Mouse (Mus musculus): ENCODE results near the gene Pole. TPM values are rescaled to one million over a fixed set of nuclear protein-coding genes. Genes with fewer than 3 reads are reported as not detected.

Gene Pole
- polyA plus RNA-seq, 1 experiment from 2014 or later, result 6.1 TPM

- Histone ChIP-seq H3K36me3 (no peaks in the 10 kb centered on the region), H3K9me3 (replicated peaks) (no peaks in the 10 kb centered on the region), H3K4me3 (replicated peaks) (peak overlapping the region; percentile 88), H3K4me2 (peak overlapping the region; percentile 97), H3K9ac (replicated peaks) (no peak overlapping the region), H3K27me3 (replicated peaks) (no peaks in the 10 kb centered on the region), H3K4me1 (peaks cover 17% of the 10 kb centered on the region), H3K27ac (replicated peaks) (no peak overlapping the region)
- 9% methylated on average over 15 of the region's 15 CpGs for WGBS
- no peak for ATAC-seq (ENCODE audit: low FRiP score)
Observed at GRCm38 (mm10) chr5:110285156-110285555, 950 bp upstream of the Pole start.

GRCm38 (mm10) chr5:110286446-110287083 is 459 bp downstream of the Pole start:
- H3K4me2 ChIP-seq, result peak overlapping the region; percentile 97
- peak overlapping the region; percentile 88 for H3K4me3 ChIP-seq (replicated peaks)
- ATAC-seq (ENCODE audit: low FRiP score), result peak; percentile 56; the same call in 1 of the 2 replicates
- WGBS, result 2% methylated on average over 31 of the region's 31 CpGs
- H3K36me3 ChIP-seq, result peaks cover 9% of the 10 kb centered on the region; the same call in 1 of the 2 replicates
- peak overlapping the region; percentile 81 for H3K9ac ChIP-seq (replicated peaks)
- H3K27me3 ChIP-seq (replicated peaks), result no peaks in the 10 kb centered on the region
- no peaks in the 10 kb centered on the region for H3K9me3 ChIP-seq (replicated peaks)
- peaks cover 17% of the 10 kb centered on the region for H3K4me1 ChIP-seq
- H3K27ac ChIP-seq (replicated peaks), result peak overlapping the region; percentile 60

- no peak for ATAC-seq (ENCODE audit: low FRiP score)
- Histone ChIP-seq H3K36me3 (peaks cover 11% of the 10 kb centered on the region; the same call in 1 of the 2 replicates), H3K9ac (replicated peaks) (no peak overlapping the region), H3K27ac (replicated peaks) (no peak overlapping the region), H3K27me3 (replicated peaks) (no peaks in the 10 kb centered on the region), H3K4me1 (peaks cover 17% of the 10 kb centered on the region), H3K4me3 (replicated peaks) (peak overlapping the region; percentile 88; the same call in 1 of the 2 replicates), H3K9me3 (replicated peaks) (no peaks in the 10 kb centered on the region), H3K4me2 (peak overlapping the region; percentile 97)
- WGBS, result 73% methylated on average over 2 of the region's 2 CpGs
Observed at GRCm38 (mm10) chr5:110287084-110287475, 974 bp downstream of the Pole start.

- H3K27me3 ChIP-seq (replicated peaks), result no peaks in the 10 kb centered on the region
- no peaks in the 10 kb centered on the region for H3K9me3 ChIP-seq (replicated peaks)
- H3K4me1 ChIP-seq, result peaks cover 5% of the 10 kb centered on the region
- no peak overlapping the region for H3K27ac ChIP-seq (replicated peaks)
- ATAC-seq (ENCODE audit: low FRiP score), result no peak
- peaks cover 21% of the 10 kb centered on the region; the same call in 1 of the 2 replicates for H3K36me3 ChIP-seq
- no peak overlapping the region for H3K9ac ChIP-seq (replicated peaks)
- H3K4me2 ChIP-seq, result no peak overlapping the region
- WGBS, result 97% methylated on average over 1 of the region's 1 CpGs
- no peak overlapping the region for H3K4me3 ChIP-seq (replicated peaks)
Observed at GRCm38 (mm10) chr5:110291649-110292048, 5.5 kb downstream of the Pole start.

GRCm38 (mm10) chr5:110296637-110297036 is 10.5 kb downstream of the Pole start:
- 90% methylated on average over 1 of the region's 1 CpGs for WGBS
- Histone ChIP-seq H3K9ac (replicated peaks) (no peak overlapping the region), H3K4me2 (no peak overlapping the region), H3K4me3 (replicated peaks) (no peak overlapping the region), H3K9me3 (replicated peaks) (no peaks in the 10 kb centered on the region), H3K27ac (replicated peaks) (no peak overlapping the region), H3K4me1 (no peaks in the 10 kb centered on the region), H3K36me3 (peaks cover 20% of the 10 kb centered on the region; the same call in 1 of the 2 replicates), H3K27me3 (replicated peaks) (no peaks in the 10 kb centered on the region)
- no peak for ATAC-seq (ENCODE audit: low FRiP score)

- 93% methylated on average over 2 of the region's 2 CpGs for WGBS
- Histone ChIP-seq H3K36me3 (peaks cover 24% of the 10 kb centered on the region), H3K4me2 (no peak overlapping the region), H3K4me3 (replicated peaks) (no peak overlapping the region), H3K4me1 (no peaks in the 10 kb centered on the region), H3K27me3 (replicated peaks) (no peaks in the 10 kb centered on the region), H3K27ac (replicated peaks) (no peak overlapping the region), H3K9ac (replicated peaks) (no peak overlapping the region), H3K9me3 (replicated peaks) (no peaks in the 10 kb centered on the region)
- no peak for ATAC-seq (ENCODE audit: low FRiP score)
Observed at GRCm38 (mm10) chr5:110300591-110300990, 14.5 kb downstream of the Pole start.

GRCm38 (mm10) chr5:110308861-110309260 is 22.8 kb downstream of the Pole start:
- Histone ChIP-seq H3K9ac (replicated peaks) (no peak overlapping the region), H3K36me3 (peaks cover 17% of the 10 kb centered on the region), H3K9me3 (replicated peaks) (no peaks in the 10 kb centered on the region), H3K4me3 (replicated peaks) (no peak overlapping the region), H3K27me3 (replicated peaks) (no peaks in the 10 kb centered on the region), H3K4me2 (no peak overlapping the region), H3K27ac (replicated peaks) (no peak overlapping the region), H3K4me1 (no peaks in the 10 kb centered on the region)
- WGBS, result 94% methylated on average over 7 of the region's 7 CpGs
- ATAC-seq (ENCODE audit: low FRiP score), result no peak

- ATAC-seq (ENCODE audit: low FRiP score), result no peak
- WGBS, result 93% methylated on average over 3 of the region's 3 CpGs
- H3K36me3 ChIP-seq, result peaks cover 6% of the 10 kb centered on the region
Observed at GRCm38 (mm10) chr5:110313127-110313526, 27.0 kb downstream of the Pole start.

GRCm38 (mm10) chr5:110330508-110330907 is 44.4 kb downstream of the Pole start:
- no peak overlapping the region for H3K9ac ChIP-seq (replicated peaks)
- 87% methylated on average over 3 of the region's 3 CpGs for WGBS
- H3K4me3 ChIP-seq (replicated peaks), result no peak overlapping the region
- no peak overlapping the region for H3K27ac ChIP-seq (replicated peaks)
- peaks cover 27% of the 10 kb centered on the region for H3K36me3 ChIP-seq
- no peak for ATAC-seq (ENCODE audit: low FRiP score)
- no peaks in the 10 kb centered on the region for H3K4me1 ChIP-seq
- no peaks in the 10 kb centered on the region for H3K27me3 ChIP-seq (replicated peaks)
- H3K4me2 ChIP-seq, result no peak overlapping the region
- no peaks in the 10 kb centered on the region for H3K9me3 ChIP-seq (replicated peaks)

More at GRCm38 (mm10) chr5:110313127-110313526, 27.0 kb downstream of the Pole start:
- Histone ChIP-seq H3K27ac (replicated peaks) (no peak overlapping the region), H3K4me1 (no peaks in the 10 kb centered on the region), H3K9ac (replicated peaks) (no peak overlapping the region), H3K4me3 (replicated peaks) (no peak overlapping the region), H3K27me3 (replicated peaks) (no peaks in the 10 kb centered on the region), H3K4me2 (no peak overlapping the region), H3K9me3 (replicated peaks) (no peaks in the 10 kb centered on the region)

GRCm38 (mm10) chr5:110338792-110339191 is 52.7 kb downstream of the Pole start:
- H3K4me2 ChIP-seq, result no peak overlapping the region
- peaks cover 13% of the 10 kb centered on the region for H3K27me3 ChIP-seq (replicated peaks)
- no peak overlapping the region for H3K27ac ChIP-seq (replicated peaks)
- 96% methylated on average over 2 of the region's 2 CpGs for WGBS
- peaks cover 16% of the 10 kb centered on the region for H3K4me1 ChIP-seq
- no peaks in the 10 kb centered on the region for H3K9me3 ChIP-seq (replicated peaks)
- no peak overlapping the region for H3K4me3 ChIP-seq (replicated peaks)
- H3K9ac ChIP-seq (replicated peaks), result no peak overlapping the region
- H3K36me3 ChIP-seq, result 0 out of 2 replicates have a peak, but pooled peaks cover 6% of the 10 kb centered on the region
- no peak for ATAC-seq (ENCODE audit: low FRiP score)

GRCm38 (mm10) chr5:110342648-110343284 is 56.7 kb downstream of the Pole start, which contains the start of gene P2rx2:
TSS of gene P2rx2 (minus strand) at chr5:110343212.
- WGBS, result 1% methylated on average over 43 of the region's 43 CpGs
- peak; percentile 69 for ATAC-seq (ENCODE audit: low FRiP score)
- Histone ChIP-seq H3K36me3 (no peaks in the 10 kb centered on the region), H3K4me2 (peak within 1 kb of the TSS; percentile 99), H3K9me3 (replicated peaks) (no peaks in the 10 kb centered on the region), H3K27ac (replicated peaks) (no peak within 1 kb of the TSS), H3K4me3 (replicated peaks) (peak within 1 kb of the TSS; percentile 55), H3K27me3 (replicated peaks) (peaks cover 13% of the 10 kb centered on the region), H3K9ac (replicated peaks) (peak within 1 kb of the TSS; percentile 64), H3K4me1 (peaks cover 16% of the 10 kb centered on the region)

- Histone ChIP-seq H3K4me1 (peaks cover 16% of the 10 kb centered on the region), H3K27ac (replicated peaks) (no peak within 1 kb of the TSS), H3K4me2 (no peak within 1 kb of the TSS), H3K27me3 (replicated peaks) (peaks cover 13% of the 10 kb centered on the region), H3K9me3 (replicated peaks) (no peaks in the 10 kb centered on the region), H3K36me3 (no peaks in the 10 kb centered on the region), H3K4me3 (replicated peaks) (no peak within 1 kb of the TSS), H3K9ac (replicated peaks) (no peak within 1 kb of the TSS)
- WGBS, result 83% methylated on average over 4 of the region's 4 CpGs
- no peak for ATAC-seq (ENCODE audit: low FRiP score)
Observed at GRCm38 (mm10) chr5:110344524-110344923, 58.4 kb downstream of the Pole start, which contains the start of gene Lrcol1. TSS of gene Lrcol1 (plus strand) at chr5:110344730.
